Mouse (Mus musculus) gastrocnemius, postnatal 10 days (tissue): ENCODE measurements around the gene Sec24b. TPM values are rescaled to one million over a fixed set of nuclear protein-coding genes. Genes with fewer than 3 reads are reported as not detected.
A peak's percentile ranks its signal among the peaks of the same experiment; 100 is the strongest.

Source experiments
- DNase-seq: peaks from one replicate; pipeline ENCODE4 v3.0.0; 2021; ENCODE audit warnings: mixed read lengths
- long read RNA-seq, 2 experiments: library from polyadenylated mRNA; stranded (forward); transcript quantifications; one replicate each; pipeline ENCODE4 v2.0.0; 2021
- total RNA-seq, 2 experiments: library from RNA; stranded (reverse); gene quantifications; 2 replicates each; pipeline ENCODE4 v1.2.3; 2021

Sec24b gene
- 10 to 100 TPM; 21.4 to 33.1 TPM for total RNA-seq
- long read RNA-seq, experiment 1, full-length matches to known transcripts = 4 of 18 reads
- long read RNA-seq, experiment 1, partial matches to known transcripts = 10 of 18 reads
- long read RNA-seq, experiment 1, other reads (novel, unspliced or antisense) = 4 of 18 reads
- long read RNA-seq, experiment 2, full-length matches to known transcripts = 3 of 17 reads
- long read RNA-seq, experiment 2, partial matches to known transcripts = 7 of 17 reads
- long read RNA-seq, experiment 2, other reads (novel, unspliced or antisense) = 7 of 17 reads

GRCm38 (mm10) chr3:130061281-130061680 is at the start of gene Sec24b:
Sec24b (minus strand) TSS chr3:130061553.
- peak; percentile 17 for DNase-seq

- no peak for DNase-seq
Measured at GRCm38 (mm10) chr3:130104471-130104870, 43.1 kb upstream of the Sec24b start.

- peak; percentile 33 for DNase-seq
Measured at GRCm38 (mm10) chr3:130103486-130103885, 42.1 kb upstream of the Sec24b start.

- no peak for DNase-seq
Measured at GRCm38 (mm10) chr3:130095160-130095781, 33.9 kb upstream of the Sec24b start.

GRCm38 (mm10) chr3:130094125-130094704 is 32.9 kb upstream of the Sec24b start:
- DNase-seq = no peak

GRCm38 (mm10) chr3:130090460-130090859 is 29.1 kb upstream of the Sec24b start:
- DNase-seq = no peak

- no peak for DNase-seq
Measured at GRCm38 (mm10) chr3:130088654-130089053, 27.3 kb upstream of the Sec24b start.

- no peak for DNase-seq
Measured at GRCm38 (mm10) chr3:130087466-130087865, 26.1 kb upstream of the Sec24b start.

- DNase-seq = peak; percentile 24
Measured at GRCm38 (mm10) chr3:130086372-130087080, 25.2 kb upstream of the Sec24b start.

- DNase-seq = no peak
Measured at GRCm38 (mm10) chr3:130083312-130083711, 22.0 kb upstream of the Sec24b start.

- no peak for DNase-seq
Measured at GRCm38 (mm10) chr3:130080666-130081065, 19.3 kb upstream of the Sec24b start.

- peak; percentile 39 for DNase-seq
Measured at GRCm38 (mm10) chr3:130079794-130080193, 18.4 kb upstream of the Sec24b start.

- no peak for DNase-seq
Measured at GRCm38 (mm10) chr3:130077291-130077690, 15.9 kb upstream of the Sec24b start.

- DNase-seq = no peak
Measured at GRCm38 (mm10) chr3:130075746-130076145, 14.4 kb upstream of the Sec24b start.

- DNase-seq = no peak
Measured at GRCm38 (mm10) chr3:130073085-130073484, 11.7 kb upstream of the Sec24b start.

- DNase-seq = no peak
Measured at GRCm38 (mm10) chr3:130071918-130072317, 10.6 kb upstream of the Sec24b start.

GRCm38 (mm10) chr3:130060396-130061029 is 840 bp downstream of the Sec24b start:
- DNase-seq = peak; percentile 84

- no peak for DNase-seq
Measured at GRCm38 (mm10) chr3:130059805-130060395, 1.5 kb downstream of the Sec24b start.

GRCm38 (mm10) chr3:130058488-130058887 is 2.9 kb downstream of the Sec24b start:
- no peak for DNase-seq

GRCm38 (mm10) chr3:130057569-130058345 is 3.6 kb downstream of the Sec24b start:
- DNase-seq = no peak
